8 mouse cellular contexts compared by ENCODE assay signal in genomic region chr10:23788056-23788600, GRCm38 (mm10). TPM values are rescaled to one million over a fixed set of nuclear protein-coding genes. Genes with fewer than 3 reads are reported as not detected.
A peak's percentile ranks its signal among the peaks of the same experiment; 100 is the strongest.
DNase-seq lines count a peak whose midpoint lies in the region; ATAC-seq and TF ChIP-seq lines count a peak whose summit lies in the region.

No protein-coding gene starts in this region.

- no peak for ATAC-seq in heart, embryonic 12.5 days (ENCODE audit: insufficient number of reproducible peaks, low FRiP score)
- ATAC-seq in G1E (ENCODE audit: extremely low read depth, insufficient number of reproducible peaks, low FRiP score, poor library complexity, severe bottlenecking) = no peak
- ATAC-seq in hindbrain, embryonic 11.5 days (ENCODE audit: low FRiP score) = no peak
- ATAC-seq in midbrain, embryonic 12.5 days (ENCODE audit: low FRiP score, low read depth) = no peak

- peak overlapping the region; percentile 86; the same call in 1 of the 2 replicates for H3K27ac ChIP-seq in heart, embryonic 12.5 days (ENCODE audit: poor library complexity, severe bottlenecking)
- no peak overlapping the region for H3K27ac ChIP-seq in hindbrain, embryonic 11.5 days (ENCODE audit: low read depth, low read length)
- 0 out of 2 replicates have a peak overlapping the region, but pooled peaks have one; percentile 66 for H3K27ac ChIP-seq in midbrain, embryonic 12.5 days (replicated peaks)

- peak overlapping the region; percentile 97 for H3K4me3 ChIP-seq in heart, embryonic 12.5 days
- H3K4me3 ChIP-seq in G1E (ENCODE audit: low read depth, low read length) = peak overlapping the region; percentile 90
- H3K4me3 ChIP-seq in hindbrain, embryonic 11.5 days (ENCODE audit: low read depth, low read length) = peak overlapping the region; percentile 66
- H3K4me3 ChIP-seq in midbrain, embryonic 12.5 days = peak overlapping the region; percentile 91

- no peaks in the 10 kb centered on the region for H3K27me3 ChIP-seq in heart, embryonic 12.5 days (replicated peaks)
- H3K27me3 ChIP-seq in G1E (ENCODE audit: insufficient read depth, low read length) = 0 out of 2 replicates have a peak, but pooled peaks cover 3% of the 10 kb centered on the region
- no peaks in the 10 kb centered on the region for H3K27me3 ChIP-seq in hindbrain, embryonic 11.5 days (ENCODE audit: control insufficient read depth, insufficient read depth, low read length)
- H3K27me3 ChIP-seq in midbrain, embryonic 12.5 days = no peaks in the 10 kb centered on the region

- no peak for DNase-seq in heart, adult 9 months (ENCODE audit: low spot score in 2 of 2)
- DNase-seq in G1E (ENCODE audit: low spot score) = no peak
- DNase-seq in hindbrain, embryonic 11.5 days (ENCODE audit: low spot score) = no peak
- no peak for DNase-seq in gastrocnemius, postnatal 10 days
- DNase-seq in cerebellum, postnatal 10 days = no peak
- no peak for DNase-seq in spleen, adult 18-20 months

- H3K36me3 ChIP-seq in heart, embryonic 12.5 days = peaks cover 29% of the 10 kb centered on the region
- H3K36me3 ChIP-seq in G1E (replicated peaks) = peaks cover 30% of the 10 kb centered on the region
- 0 out of 2 replicates have a peak, but pooled peaks cover under 1% of the 10 kb centered on the region for H3K36me3 ChIP-seq in hindbrain, embryonic 11.5 days (ENCODE audit: control insufficient read depth, insufficient read depth, low read length)
- H3K36me3 ChIP-seq in midbrain, embryonic 12.5 days = peaks cover 28% of the 10 kb centered on the region

- H3K4me2 ChIP-seq in heart, embryonic 12.5 days = peak overlapping the region; percentile 77
- peak overlapping the region; percentile 55 for H3K4me2 ChIP-seq in hindbrain, embryonic 11.5 days (replicated peaks; ENCODE audit: low read depth, low read length)
- peak overlapping the region; percentile 87 for H3K4me2 ChIP-seq in midbrain, embryonic 12.5 days (replicated peaks)

- H3K4me1 ChIP-seq in heart, embryonic 12.5 days (replicated peaks) = peaks cover 30% of the 10 kb centered on the region
- H3K4me1 ChIP-seq in G1E (ENCODE audit: insufficient read depth, low read depth, low read length) = peaks cover 25% of the 10 kb centered on the region
- peaks cover 7% of the 10 kb centered on the region; the same call in 1 of the 2 replicates for H3K4me1 ChIP-seq in hindbrain, embryonic 11.5 days (replicated peaks; ENCODE audit: control insufficient read depth, insufficient read depth, low read length)
- peaks cover 30% of the 10 kb centered on the region for H3K4me1 ChIP-seq in midbrain, embryonic 12.5 days

- TF ChIP-seq CTCF in G1E (IDR thresholded peaks at IDR 0.05; ENCODE audit: low read depth, low read length) = no peak

- peak overlapping the region; percentile 80 for H3K9ac ChIP-seq in heart, embryonic 12.5 days
- H3K9ac ChIP-seq in hindbrain, embryonic 11.5 days (ENCODE audit: low read depth, low read length) = peak overlapping the region; percentile 77
- peak overlapping the region; percentile 73 for H3K9ac ChIP-seq in midbrain, embryonic 12.5 days (replicated peaks)

- WGBS in heart, embryonic 12.5 days = 4% methylated on average over 8 of the region's 8 CpGs
- 14% methylated on average over 8 of the region's 8 CpGs for WGBS in hindbrain, embryonic 11.5 days
- 11% methylated on average over 8 of the region's 8 CpGs for WGBS in midbrain, embryonic 12.5 days

- no peaks in the 10 kb centered on the region for H3K9me3 ChIP-seq in heart, embryonic 12.5 days (replicated peaks)
- H3K9me3 ChIP-seq in G1E (replicated peaks) = no peaks in the 10 kb centered on the region
- no peaks in the 10 kb centered on the region for H3K9me3 ChIP-seq in hindbrain, embryonic 11.5 days (ENCODE audit: control insufficient read depth, low read length)
- no peaks in the 10 kb centered on the region for H3K9me3 ChIP-seq in midbrain, embryonic 12.5 days

RNA-seq across cellular contexts. Expression of gene Rps12, which starts 1.1 kb away (rescaled TPM):
- polyA plus RNA-seq in heart, embryonic 12.5 days (2016; fragmentation: Nextera tagmentation; extraction: Ambion mirVana) = 97.0 and 101 TPM in 2 replicates
- total RNA-seq in G1E (2014; fragmentation: Nextera tagmentation) = 1,930 and 2,036 TPM in 2 replicates
- 1,882 and 2,182 TPM in 2 replicates for total RNA-seq in G1E (2017)
- 1,152 and 1,558 TPM in 2 replicates for polyA plus RNA-seq in G1E (2012)
- polyA plus RNA-seq in hindbrain, embryonic 11.5 days (2014; fragmentation: Nextera tagmentation; extraction: Ambion mirVana) = 126 TPM in 2 replicates
- polyA plus RNA-seq in midbrain, embryonic 12.5 days (2016; fragmentation: Nextera tagmentation; extraction: Ambion mirVana) = 101 and 104 TPM in 2 replicates
- total RNA-seq in gastrocnemius, postnatal 10 days (2021) = 100 to 1,000 TPM; 289 to 355 TPM

RNA-seq across cellular contexts. Expression of gene Slc18b1, which starts 8.7 kb away (rescaled TPM):
- 6.6 and 9.5 TPM in 2 replicates for polyA plus RNA-seq in heart, embryonic 12.5 days (2016; fragmentation: Nextera tagmentation; extraction: Ambion mirVana)
- total RNA-seq in G1E (2014; fragmentation: Nextera tagmentation) (not detected in 2 replicates), G1E (2017) (not detected in 2 replicates)
- polyA plus RNA-seq in G1E (2012) = not detected in 2 replicates
- 21.5 and 23.2 TPM in 2 replicates for polyA plus RNA-seq in hindbrain, embryonic 11.5 days (2014; fragmentation: Nextera tagmentation; extraction: Ambion mirVana)
- 16.4 and 18.3 TPM in 2 replicates for polyA plus RNA-seq in midbrain, embryonic 12.5 days (2016; fragmentation: Nextera tagmentation; extraction: Ambion mirVana)
- total RNA-seq in gastrocnemius, postnatal 10 days (2021) = 10 to 100 TPM; 13.6 to 14.7 TPM
